Mouse (Mus musculus): ENCODE data around the gene Fut7.

Gene Fut7

DNA sequence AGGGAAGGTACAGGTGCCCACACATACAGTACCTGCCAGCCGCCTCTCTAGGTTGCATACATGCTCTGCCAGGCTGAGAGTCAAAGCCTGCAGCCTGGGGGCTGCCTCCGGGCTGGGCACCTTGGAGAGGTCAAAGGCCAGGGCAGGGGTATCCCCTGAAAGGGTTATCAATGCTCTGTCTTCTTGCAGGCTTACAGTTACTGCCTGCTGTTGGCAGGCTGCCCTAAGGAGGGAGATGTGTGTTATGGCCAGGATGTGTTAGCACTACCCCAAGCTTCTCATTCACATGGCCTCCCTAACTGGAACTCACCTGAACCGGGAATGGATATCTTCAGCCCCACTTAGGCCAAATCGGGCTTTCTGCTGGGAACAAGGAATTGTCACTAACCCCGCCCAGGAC lies 37.1 kb downstream of the Fut7 start:
- in situ Hi-C loops (cut with MboI, MseI): no loop called here

DNA sequence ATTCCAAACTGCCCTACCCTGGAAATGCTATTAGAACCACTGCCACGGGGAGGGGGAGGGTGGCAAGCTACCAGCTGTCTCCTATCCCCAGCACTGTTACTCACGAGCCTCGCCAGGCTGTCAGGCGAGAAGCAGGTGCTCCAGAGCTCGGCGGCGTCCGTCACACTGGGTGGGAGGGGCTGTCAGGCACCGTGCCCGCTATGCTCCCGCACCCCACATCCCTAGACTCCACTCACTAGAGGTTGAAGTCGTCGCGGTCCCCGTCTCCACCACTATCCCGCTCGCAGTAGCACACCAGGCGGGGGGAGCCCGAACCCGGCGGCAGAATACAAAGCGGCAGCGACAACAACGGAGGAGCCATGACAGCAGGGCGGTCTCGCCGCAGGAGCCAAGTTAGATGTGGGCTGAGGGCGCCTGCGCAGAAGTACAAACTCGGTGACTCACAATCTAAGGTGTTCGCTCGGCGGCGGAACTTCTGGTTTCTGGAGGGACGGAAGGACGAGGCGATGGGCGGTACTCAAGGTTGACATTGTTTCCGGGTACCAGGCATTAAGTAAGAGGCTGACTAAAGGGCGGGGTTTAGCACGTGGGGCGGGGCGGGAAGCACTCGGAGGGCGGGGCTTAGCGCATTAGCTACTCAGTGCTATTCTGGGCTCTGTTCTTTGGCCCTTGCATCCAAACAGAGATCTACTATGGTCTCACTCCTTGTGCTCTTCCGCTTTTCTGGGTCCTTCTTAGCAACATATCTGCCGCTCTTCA lies 37.7 kb downstream of the Fut7 start, which contains the start of gene Paxx:
Gene Paxx, minus strand, starts transcription at position 544 of the 759 bp plus-strand sequence.
- in situ Hi-C loops (cut with MboI, MseI): no loop called here

DNA sequence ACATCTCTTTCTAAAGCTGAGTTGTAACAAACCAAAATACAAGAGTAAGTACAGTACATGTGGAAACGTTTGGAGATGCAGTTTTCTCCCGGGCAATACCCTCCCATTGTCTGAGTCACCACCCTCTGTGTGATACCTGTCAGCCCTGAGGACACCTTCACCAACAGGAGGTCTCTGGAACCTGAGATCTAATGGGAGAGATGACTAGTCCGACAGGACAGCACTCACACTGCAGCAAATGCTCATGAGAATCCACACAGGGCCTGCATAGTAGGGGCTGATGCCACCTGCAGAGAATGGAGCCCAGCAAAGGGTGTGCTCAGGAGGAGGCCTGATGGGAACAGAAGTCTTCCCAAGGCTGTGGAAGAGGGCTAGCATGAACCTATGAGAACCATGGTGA lies 38.3 kb downstream of the Fut7 start:
- in situ Hi-C loops (cut with MboI, MseI): no loop called here

DNA sequence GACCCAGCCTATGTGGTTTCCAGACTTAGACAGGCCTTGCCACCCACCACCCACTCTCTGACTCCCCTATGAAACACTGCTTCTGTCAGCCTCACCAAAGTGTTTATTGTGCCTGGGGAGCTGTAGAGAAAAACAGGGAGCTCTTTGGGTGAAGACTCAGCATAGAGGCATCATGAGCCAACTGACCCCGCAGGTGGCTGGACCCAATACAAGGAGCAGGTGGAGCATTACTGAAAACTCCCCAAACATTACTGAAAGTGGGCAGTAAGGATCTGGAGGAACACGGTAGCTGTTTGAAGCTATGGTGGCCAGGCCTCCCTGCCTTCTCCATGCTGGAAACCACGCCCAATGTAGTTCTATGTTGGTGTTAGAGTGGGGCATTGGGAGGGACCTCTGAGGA lies 40.6 kb downstream of the Fut7 start:
- in situ Hi-C loops (cut with MboI, MseI): no loop called here

DNA sequence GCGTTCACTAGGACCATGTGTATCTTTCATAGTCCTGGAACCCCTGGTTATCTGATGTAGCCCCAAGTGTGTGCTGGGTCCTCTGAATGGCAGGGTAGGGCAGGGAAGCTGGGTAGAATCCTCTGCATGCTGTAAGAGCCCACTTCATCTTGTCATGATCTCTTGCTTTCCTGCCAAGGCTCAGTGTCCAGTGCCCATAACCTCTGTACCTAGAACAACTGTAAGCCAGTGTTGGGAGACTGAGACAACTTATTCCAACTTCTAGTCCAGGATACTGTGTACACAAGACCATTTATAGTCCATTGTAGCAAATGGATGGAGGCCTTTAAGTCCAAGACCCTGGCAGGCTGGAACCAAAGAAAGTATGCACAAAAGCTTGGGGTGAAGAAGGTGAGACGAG lies 42.2 kb downstream of the Fut7 start:
- in situ Hi-C loops (cut with MboI, MseI): no loop called here

DNA sequence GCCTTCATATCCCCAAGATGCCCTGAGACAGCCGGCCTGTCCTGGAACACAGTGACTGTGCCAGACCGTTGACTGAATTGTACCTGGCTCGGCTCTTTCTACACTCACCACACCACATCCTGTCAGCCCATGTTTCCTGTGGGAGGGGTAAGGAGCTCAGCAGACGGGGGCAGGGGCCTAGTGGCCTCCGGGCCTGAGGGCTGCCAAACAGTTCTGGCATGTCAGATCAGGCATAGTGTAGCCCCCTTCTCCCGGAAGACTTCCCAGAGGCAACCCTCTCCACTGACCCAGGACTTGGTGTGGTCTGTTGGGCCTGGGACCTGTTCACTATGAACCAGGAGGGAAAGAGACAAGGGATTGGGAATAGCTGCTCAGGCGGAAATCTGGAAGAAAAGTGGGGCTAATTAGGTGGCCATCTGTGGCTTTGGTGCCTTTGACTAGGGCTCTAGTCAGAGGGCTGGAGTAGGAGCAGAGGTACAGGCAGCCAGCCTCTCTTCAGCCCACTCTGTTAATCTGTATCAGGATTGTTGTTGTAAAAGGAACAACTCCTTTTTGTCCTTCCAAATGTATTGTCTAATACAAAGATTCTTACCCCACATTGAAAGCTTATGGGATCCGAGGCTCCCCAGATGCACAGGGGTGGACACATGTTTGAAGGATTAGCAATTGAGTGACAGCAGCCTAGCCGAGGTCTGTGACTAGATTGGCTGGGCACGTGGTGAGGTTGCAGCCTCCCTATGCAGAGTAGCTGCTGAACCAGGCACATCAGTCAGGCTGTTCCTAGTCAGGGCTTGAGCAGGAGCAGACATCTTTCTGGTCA lies 43.0 kb downstream of the Fut7 start:
- in situ Hi-C loops (cut with MboI, MseI): no loop called here

DNA sequence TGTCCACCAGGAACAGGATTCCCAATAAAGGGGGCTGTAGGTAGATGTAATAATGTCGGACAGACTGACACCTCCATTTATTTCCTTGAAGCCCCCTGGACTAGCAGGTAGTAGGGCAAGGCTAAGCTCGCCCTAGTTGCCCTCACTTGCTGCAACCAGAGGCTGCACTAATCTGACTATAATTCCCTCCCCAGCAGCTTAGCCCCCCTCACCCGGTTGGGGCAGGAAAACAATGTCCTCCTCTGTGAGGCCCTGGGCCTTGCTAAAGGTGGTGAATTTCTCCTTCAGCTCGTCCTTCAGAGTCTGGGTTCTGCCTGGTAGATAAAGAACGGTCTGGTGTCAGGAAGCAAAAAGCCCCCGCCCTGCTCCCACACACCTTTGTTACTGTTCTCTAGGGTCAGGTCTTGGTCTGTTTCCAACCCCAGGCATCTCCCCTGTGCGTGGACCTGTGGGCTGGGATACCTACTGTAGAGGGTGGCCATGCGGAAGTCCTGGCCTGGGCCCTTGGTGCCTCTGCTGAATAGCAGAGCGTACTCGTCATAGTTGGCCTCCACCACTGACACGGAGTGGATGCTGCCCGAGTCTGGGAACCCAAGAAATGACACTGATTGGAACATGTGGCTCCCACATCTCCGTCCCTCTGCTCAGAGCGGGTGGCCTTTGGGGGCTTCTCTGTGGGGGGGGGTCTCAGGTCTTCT lies 44.7 kb downstream of the Fut7 start:
- in situ Hi-C loops (cut with MboI, MseI): no loop called here

DNA sequence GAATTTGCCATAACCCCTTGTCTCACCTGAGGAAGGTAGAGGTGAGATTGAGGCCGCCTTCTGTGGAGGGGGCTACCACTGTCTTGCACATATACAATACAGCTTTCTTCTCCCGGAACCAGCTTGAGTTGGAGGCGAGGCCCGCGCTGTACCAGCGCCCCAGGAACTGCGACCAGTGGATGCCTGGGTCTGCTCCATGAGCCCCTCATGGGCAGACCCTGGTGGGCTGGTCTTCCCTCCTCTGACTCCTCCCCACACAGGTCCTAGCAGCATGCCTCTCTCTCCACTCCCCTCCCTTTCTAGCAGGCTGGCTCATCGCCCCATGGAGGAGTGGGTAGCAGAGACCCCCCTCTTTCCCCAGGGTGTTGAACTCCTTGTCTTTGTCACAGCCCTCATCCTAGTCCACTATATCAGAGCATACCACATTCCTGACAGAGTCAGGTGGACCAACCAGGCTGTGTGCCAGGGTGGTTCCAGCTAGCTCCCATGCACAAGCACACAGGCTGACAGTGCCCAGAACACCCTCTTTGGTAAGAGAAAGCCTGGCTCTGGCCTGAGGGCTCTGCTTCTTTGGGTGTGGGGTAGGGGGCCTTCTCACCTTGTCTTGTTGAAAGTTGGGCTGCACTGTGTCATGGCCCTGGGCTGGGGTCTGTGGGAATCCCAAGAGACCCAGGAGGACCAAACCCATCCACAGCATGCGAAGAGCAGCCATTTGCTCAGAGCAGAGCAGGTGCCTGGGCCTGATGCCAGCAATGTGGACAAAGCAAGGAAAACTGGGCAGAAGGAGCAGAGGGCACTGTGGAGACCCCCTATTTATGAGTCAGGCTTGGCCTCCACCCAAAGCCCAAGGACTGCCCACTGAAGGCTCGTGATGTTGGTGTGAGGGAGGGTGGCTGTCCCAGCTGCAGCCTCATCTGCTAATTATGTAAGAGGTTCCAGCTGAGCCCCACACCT lies 46.2 kb downstream of the Fut7 start:
- in situ Hi-C loops (cut with MboI, MseI): no loop called here

DNA sequence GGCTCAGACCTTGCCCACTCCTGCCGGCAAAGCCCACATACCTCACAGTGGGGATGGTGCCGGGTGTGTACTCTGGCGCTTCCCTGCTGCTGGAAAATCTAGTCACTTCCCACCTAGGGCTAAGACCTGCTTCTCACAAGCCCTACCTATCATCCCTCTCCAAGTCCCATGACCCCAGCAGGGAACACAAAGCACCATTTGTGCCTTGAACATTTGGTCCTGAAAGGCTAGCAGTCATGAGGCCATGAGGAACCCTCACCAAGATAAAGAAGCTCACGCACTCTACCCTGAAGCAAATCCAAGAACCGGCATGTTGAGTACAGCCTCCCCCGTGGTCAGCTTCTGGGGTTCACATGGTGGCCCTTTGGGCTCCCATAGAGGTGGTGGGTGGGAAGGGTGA lies 46.9 kb downstream of the Fut7 start, which contains the start of gene Ptgds:
Gene Ptgds, minus strand, starts transcription at position 78 of the 400 bp plus-strand sequence.
- in situ Hi-C loops (cut with MboI, MseI): no loop called here

DNA sequence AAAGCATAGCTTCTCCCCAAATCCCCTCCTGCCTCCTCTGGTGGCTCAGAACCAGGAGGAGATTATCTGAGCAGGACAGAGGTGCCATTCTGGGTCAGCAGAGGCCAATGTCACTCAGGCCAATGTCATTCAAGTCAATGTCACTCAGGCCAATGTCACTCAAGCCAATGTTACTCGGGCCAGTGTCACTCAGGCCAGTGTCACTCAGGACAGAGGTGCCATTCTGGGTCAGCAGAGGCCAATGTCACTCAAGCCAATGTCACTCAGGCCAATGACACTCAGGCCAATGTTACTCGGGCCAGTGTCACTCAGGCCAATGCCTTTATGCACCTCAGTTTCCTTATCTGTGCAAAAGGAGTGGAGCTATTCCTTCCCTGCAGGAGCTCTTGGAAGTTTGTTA lies 49.5 kb downstream of the Fut7 start:
- in situ Hi-C loops (cut with MboI, MseI): no loop called here
